Mouse (Mus musculus) gastrocnemius, adult 8-10 months (tissue): ENCODE data around the gene Prpsap1. TPM values are rescaled to one million over a fixed set of nuclear protein-coding genes. Genes with fewer than 3 reads are reported as not detected.
"Not testable (repeated sequence)": the region's sequence is repeated elsewhere in the genome, so short reads cannot be mapped to it uniquely, and the experiment has no call there.

ENCODE experiments used
- DNase-seq, 2 experiments: peaks; one replicate each; pipeline ENCODE4 v3.0.0; 2022; ENCODE audit warnings: low spot score in 2 of 2
- total RNA-seq, 4 experiments: library from RNA; stranded (reverse); gene quantifications; 2 replicates each; pipeline ENCODE4 v1.2.4; 2022

The Prpsap1 gene
- total RNA-seq, 4 experiments from 2014 or later = 10.4 to 12.7 (median 11.5) TPM

GRCm38 (mm10) chr11:116430723-116431427, 63.1 kb downstream of the Prpsap1 start:
- DNase-seq = no peak

GRCm38 (mm10) chr11:116429862-116430613, 64.0 kb downstream of the Prpsap1 start:
- DNase-seq = no peak

- no peak for DNase-seq
These were observed 64.8 kb downstream of the Prpsap1 start for GRCm38 (mm10) chr11:116428872-116429859.

GRCm38 (mm10) chr11:116426852-116427575, 67.0 kb downstream of the Prpsap1 start:
- DNase-seq = no peak

GRCm38 (mm10) chr11:116426328-116426727, 67.7 kb downstream of the Prpsap1 start:
- not testable (repeated sequence) for DNase-seq

- no peak for DNase-seq
These were observed 69.2 kb downstream of the Prpsap1 start for GRCm38 (mm10) chr11:116424621-116425407.

GRCm38 (mm10) chr11:116423782-116424620, 70.0 kb downstream of the Prpsap1 start:
- no peak for DNase-seq

GRCm38 (mm10) chr11:116423214-116423613, 70.8 kb downstream of the Prpsap1 start:
- no peak for DNase-seq

- no peak for DNase-seq
These were observed 71.4 kb downstream of the Prpsap1 start for GRCm38 (mm10) chr11:116422562-116422961.

- DNase-seq = no peak
These were observed 72.9 kb downstream of the Prpsap1 start for GRCm38 (mm10) chr11:116421102-116421501.

Other genes with a start within 250 kb of the Prpsap1 start
- gene Srp68, start 220.0 kb downstream of the Prpsap1 start, total RNA-seq = 10 to 100 TPM; 86.7 to 99.9 (median 90.8) TPM
- gene Galr2, start 213.3 kb downstream of the Prpsap1 start, total RNA-seq = under 1 TPM in 2 of 4 experiments, not detected in 2; 0.20 to 0.24 TPM
- 10 to 100 TPM; 62.3 to 84.9 (median 73.3) TPM for gene Exoc7, start 187.0 kb downstream of the Prpsap1 start, total RNA-seq
- gene Foxj1, start 158.8 kb downstream of the Prpsap1 start, total RNA-seq = not detected
- 10 to 100 TPM; 23.0 to 29.5 (median 24.2) TPM for gene Rnf157, start 81.2 kb downstream of the Prpsap1 start, total RNA-seq
- 10 to 100 TPM; 35.1 to 63.5 (median 47.7) TPM for gene Ubald2, start 60.1 kb downstream of the Prpsap1 start, total RNA-seq
- gene Qrich2, start 28.0 kb downstream of the Prpsap1 start, total RNA-seq = not detected
- gene Sphk1, start 36.7 kb upstream of the Prpsap1 start, total RNA-seq = under 1 TPM; 0.15 to 0.75 (median 0.51) TPM
- gene Ube2o, start 87.2 kb upstream of the Prpsap1 start, total RNA-seq = 10 to 100 TPM; 22.4 to 27.6 (median 22.5) TPM
- gene Aanat, start 92.2 kb upstream of the Prpsap1 start, total RNA-seq = not detected
- gene Rhbdf2, start 132.8 kb upstream of the Prpsap1 start, total RNA-seq = 10 to 100 TPM; 10.6 to 19.9 (median 11.2) TPM
- gene Prcd, start 159.3 kb upstream of the Prpsap1 start, total RNA-seq = under 1 TPM in 2 of 4 experiments, not detected in 2; 0.29 to 0.51 TPM
- gene Cygb, start 160.1 kb upstream of the Prpsap1 start, total RNA-seq = 10 to 100 TPM in 2 of 4 experiments, 1 to 10 TPM in 2; 6.4 to 14.4 (median 10.1) TPM